Mouse (Mus musculus) lung, embryonic 15.5 days (tissue): ENCODE results near the gene Cfap46. TPM values are rescaled to one million over a fixed set of nuclear protein-coding genes. Genes with fewer than 3 reads are reported as not detected.

Source experiments
- ATAC-seq: fragments of 200-750 bp; cut with Nextera tagmentation; 2 replicates; pipeline ENCODE4 v1.8.0; 2017; ENCODE audit warnings: moderate number of reproducible peaks, borderline replicate concordance; ENCODE audit not compliant: low FRiP score, low TSS enrichment; ENCODE audit errors: extremely low read depth
- H3K27ac ChIP-seq: fragments of 300-500 bp; sonication (generic); 2 replicates; pipeline ENCODE4 v1.5.1; 2015; ENCODE audit warnings: moderate library complexity, mild to moderate bottlenecking, inconsistent platforms
- H3K27me3 ChIP-seq: fragments of 300-500 bp; sonication (generic); 2 replicates; pipeline ENCODE4 v1.6.1; 2015; ENCODE audit warnings: inconsistent platforms
- H3K36me3 ChIP-seq: fragments of 300-500 bp; sonication (generic); 2 replicates; pipeline ENCODE4 v1.6.1; 2015; ENCODE audit warnings: inconsistent platforms
- H3K4me1 ChIP-seq: fragments of 300-500 bp; sonication (generic); 2 replicates; pipeline ENCODE4 v1.6.1; 2015; ENCODE audit warnings: inconsistent platforms
- H3K4me2 ChIP-seq: fragments of 300-500 bp; sonication (generic); 2 replicates; pipeline ENCODE4 v1.6.1; 2015; ENCODE audit warnings: inconsistent platforms, mild to moderate bottlenecking, moderate library complexity
- H3K4me3 ChIP-seq: fragments of 300-500 bp; sonication (generic); 2 replicates; pipeline ENCODE4 v1.5.1; 2015; ENCODE audit warnings: mild to moderate bottlenecking, inconsistent platforms
- H3K9ac ChIP-seq: fragments of 300-500 bp; sonication (generic); 2 replicates; pipeline ENCODE4 v1.6.1; 2015; ENCODE audit warnings: inconsistent platforms
- H3K9me3 ChIP-seq: fragments of 300-500 bp; sonication (generic); 2 replicates; pipeline ENCODE4 v1.6.1; 2016; ENCODE audit warnings: inconsistent platforms
- WGBS: fragments of 180-500 bp; shearing (Covaris S2); methylation state at CpG from one replicate; pipeline ENCODE4 v1.1.7; 2015; 5-methylcytosine and 5-hydroxymethylcytosine counted together
- polyA plus RNA-seq: library from polyadenylated mRNA; unstranded; fragments of >200 nt; fragmentation: Nextera tagmentation; extraction: Ambion mirVana; gene quantifications from 2 replicates; pipeline ENCODE4 v1.2.1, GENCODE M21; 2015

Cfap46 gene
- polyA plus RNA-seq, 1 experiment from 2014 or later, result 1.3 TPM

DNA sequence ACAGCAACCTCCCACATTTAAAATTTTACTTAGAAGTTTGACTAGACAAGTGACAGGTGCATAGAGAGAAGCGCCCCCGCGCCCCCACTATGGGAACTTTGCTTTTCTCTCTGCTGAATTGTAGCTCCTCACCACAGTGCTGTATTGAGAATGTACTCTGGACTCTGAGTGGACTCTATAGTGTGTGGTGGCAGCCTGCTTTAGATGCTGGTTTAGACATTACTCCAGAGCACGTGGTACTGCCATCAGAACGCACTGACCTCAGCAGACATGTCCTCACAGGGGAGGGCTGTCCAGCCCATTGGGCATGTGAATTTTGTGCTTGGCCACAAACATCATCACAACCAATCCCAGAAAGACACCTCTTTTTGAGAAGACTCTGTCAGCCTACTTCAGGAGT lies 112.8 kb downstream of the Cfap46 start:
- ATAC-seq, result no peak
- 92% methylated on average over 5 of the region's 5 CpGs for WGBS
- Histone ChIP-seq H3K27ac (no peak overlapping the region), H3K4me1 (no peaks in the 10 kb centered on the region), H3K9me3 (no peaks in the 10 kb centered on the region), H3K9ac (no peak overlapping the region), H3K27me3 (no peaks in the 10 kb centered on the region), H3K36me3 (peaks cover 12% of the 10 kb centered on the region; the same call in 1 of the 2 replicates), H3K4me2 (no peak overlapping the region), H3K4me3 (no peak overlapping the region)

- Histone ChIP-seq H3K4me1 (no peaks in the 10 kb centered on the region), H3K36me3 (peaks cover 2% of the 10 kb centered on the region; the same call in 1 of the 2 replicates)
- no peak for ATAC-seq
Observed at GRCm38 (mm10) chr7:139566533-139566932, 117.1 kb downstream of the Cfap46 start.

DNA sequence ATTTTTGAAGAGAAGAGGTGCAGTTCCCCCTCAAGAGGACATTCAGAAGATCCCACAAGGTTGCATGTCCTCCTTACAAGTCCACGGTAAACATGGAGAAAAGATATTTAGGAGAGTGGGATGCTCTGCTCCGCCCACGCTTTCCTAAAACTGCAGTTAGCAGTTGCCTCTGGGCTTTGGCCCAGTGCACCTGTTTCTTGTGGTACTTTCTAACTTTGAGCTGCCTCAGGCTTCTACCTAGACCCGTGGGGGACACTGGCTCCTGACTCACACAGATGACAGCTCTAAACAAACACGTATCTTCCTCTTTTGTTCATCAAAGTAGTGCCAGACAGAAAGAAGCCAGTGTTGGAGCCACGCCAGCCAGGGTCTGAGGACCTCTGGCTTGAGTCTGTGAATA lies 117.6 kb downstream of the Cfap46 start:
- ATAC-seq, result no peak
- no peak overlapping the region for H3K27ac ChIP-seq
- H3K4me3 ChIP-seq, result no peak overlapping the region
- no peak overlapping the region for H3K4me2 ChIP-seq
- WGBS, result 65% methylated on average over 6 of the region's 6 CpGs
- H3K27me3 ChIP-seq, result no peaks in the 10 kb centered on the region
- H3K4me1 ChIP-seq, result no peaks in the 10 kb centered on the region
- H3K36me3 ChIP-seq, result peaks cover 2% of the 10 kb centered on the region; the same call in 1 of the 2 replicates
- no peaks in the 10 kb centered on the region for H3K9me3 ChIP-seq
- no peak overlapping the region for H3K9ac ChIP-seq

More at GRCm38 (mm10) chr7:139566533-139566932, 117.1 kb downstream of the Cfap46 start:
- Histone ChIP-seq H3K9ac (no peak overlapping the region), H3K4me3 (no peak overlapping the region), H3K9me3 (no peaks in the 10 kb centered on the region), H3K4me2 (no peak overlapping the region), H3K27me3 (no peaks in the 10 kb centered on the region), H3K27ac (no peak overlapping the region)
- WGBS, result 52% methylated on average over 8 of the region's 8 CpGs

- peaks cover 9% of the 10 kb centered on the region; the same call in 1 of the 2 replicates for H3K36me3 ChIP-seq
Observed at GRCm38 (mm10) chr7:139564161-139564560, 119.5 kb downstream of the Cfap46 start.

DNA sequence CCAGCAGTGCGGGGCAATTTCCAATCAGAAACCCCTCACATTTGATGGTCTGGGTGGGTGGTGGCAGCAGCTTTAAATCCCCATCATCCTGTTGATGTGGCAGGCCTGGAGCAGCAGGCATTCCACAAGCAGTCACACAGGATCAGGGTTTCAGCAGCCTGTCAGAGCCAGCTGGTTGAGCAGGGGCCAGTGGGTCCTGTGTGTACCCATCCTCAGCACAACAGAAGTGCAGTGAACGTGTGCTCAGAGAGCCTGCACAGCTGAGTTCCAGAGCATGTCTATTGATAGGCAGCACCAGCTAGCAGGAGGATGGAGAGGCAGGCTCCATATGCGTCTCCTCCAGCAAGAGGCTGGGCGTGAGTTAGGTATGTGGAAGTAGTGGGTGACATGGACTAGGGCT lies 120.2 kb downstream of the Cfap46 start:
- no peaks in the 10 kb centered on the region for H3K9me3 ChIP-seq
- no peaks in the 10 kb centered on the region for H3K27me3 ChIP-seq
- no peak overlapping the region for H3K27ac ChIP-seq
- ATAC-seq, result no peak
- H3K4me3 ChIP-seq, result no peak overlapping the region
- peaks cover 13% of the 10 kb centered on the region; the same call in 1 of the 2 replicates for H3K36me3 ChIP-seq
- no peaks in the 10 kb centered on the region for H3K4me1 ChIP-seq
- 63% methylated on average over 4 of the region's 4 CpGs for WGBS
- H3K4me2 ChIP-seq, result no peak overlapping the region
- H3K9ac ChIP-seq, result no peak overlapping the region

More at GRCm38 (mm10) chr7:139564161-139564560, 119.5 kb downstream of the Cfap46 start:
- H3K27ac ChIP-seq, result no peak overlapping the region
- H3K9ac ChIP-seq, result no peak overlapping the region
- WGBS, result 91% methylated on average over 2 of the region's 2 CpGs
- H3K9me3 ChIP-seq, result no peaks in the 10 kb centered on the region
- no peak for ATAC-seq
- no peaks in the 10 kb centered on the region for H3K4me1 ChIP-seq
- no peaks in the 10 kb centered on the region for H3K27me3 ChIP-seq
- no peak overlapping the region for H3K4me2 ChIP-seq
- no peak overlapping the region for H3K4me3 ChIP-seq

DNA sequence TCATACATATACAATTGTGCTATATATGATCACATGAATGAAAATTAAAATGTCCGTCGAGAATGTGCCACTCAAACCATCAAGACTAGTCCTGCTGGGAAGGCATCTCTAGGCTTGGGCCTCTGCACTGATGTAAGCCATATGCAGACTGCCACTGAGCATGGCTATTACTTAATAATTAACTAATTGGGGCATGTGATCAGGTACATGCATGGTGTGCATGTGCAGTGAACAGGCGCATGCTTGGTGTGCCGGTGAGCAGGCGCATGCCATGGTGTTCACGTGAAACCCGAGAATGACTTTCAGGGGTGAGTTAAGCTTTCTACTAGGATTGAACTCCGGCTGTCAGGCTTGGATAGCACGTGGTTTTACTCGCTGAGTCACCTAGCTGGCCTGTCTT lies 124.0 kb downstream of the Cfap46 start:
- H3K9ac ChIP-seq, result no peak overlapping the region
- H3K27ac ChIP-seq, result no peak overlapping the region
- 91% methylated on average over 10 of the region's 10 CpGs for WGBS
- no peaks in the 10 kb centered on the region for H3K27me3 ChIP-seq
- no peak overlapping the region for H3K4me2 ChIP-seq
- peaks cover 13% of the 10 kb centered on the region; the same call in 1 of the 2 replicates for H3K36me3 ChIP-seq
- ATAC-seq, result no peak
- H3K4me1 ChIP-seq, result no peaks in the 10 kb centered on the region
- no peak overlapping the region for H3K4me3 ChIP-seq
- no peaks in the 10 kb centered on the region for H3K9me3 ChIP-seq

DNA sequence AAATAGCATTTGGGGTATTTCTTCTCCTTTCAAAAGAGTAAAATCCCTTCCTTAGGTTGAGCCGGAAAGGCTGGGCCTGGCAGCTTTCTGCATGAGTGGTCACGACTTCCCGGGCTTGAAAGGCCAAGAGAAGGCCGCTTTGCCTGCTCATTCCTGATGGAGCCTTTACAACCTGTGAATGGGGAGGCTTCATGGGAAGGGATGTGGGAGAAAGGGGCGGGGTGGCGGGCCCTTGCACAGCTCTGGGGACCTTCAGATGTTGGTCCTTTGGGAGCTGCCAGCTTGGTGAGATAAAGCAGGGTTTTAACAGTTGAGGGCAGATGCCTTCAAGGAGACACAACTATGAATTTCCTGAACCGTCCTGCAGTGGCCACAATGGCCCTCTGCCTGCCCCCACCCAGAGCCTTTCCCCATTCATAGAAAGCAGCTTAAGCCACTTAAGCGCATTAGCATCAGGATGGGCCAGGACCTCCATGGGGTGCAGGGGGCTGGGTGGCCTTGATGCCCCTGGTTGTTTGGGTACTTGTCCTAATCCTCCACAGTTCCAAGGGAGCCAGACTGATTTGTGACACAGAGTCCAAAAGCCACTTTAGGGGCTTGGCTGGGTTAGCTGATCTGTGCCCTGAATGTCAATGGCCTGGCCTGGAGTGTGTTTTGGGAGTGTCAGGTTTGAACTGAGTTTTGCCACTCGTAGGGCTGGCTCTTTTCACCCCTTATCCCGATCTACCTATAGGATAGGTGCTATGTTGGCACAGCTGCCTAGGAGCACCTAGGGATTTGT lies 126.7 kb downstream of the Cfap46 start:
- WGBS, result 68% methylated on average over 10 of the region's 10 CpGs
- H3K27me3 ChIP-seq, result no peaks in the 10 kb centered on the region

DNA sequence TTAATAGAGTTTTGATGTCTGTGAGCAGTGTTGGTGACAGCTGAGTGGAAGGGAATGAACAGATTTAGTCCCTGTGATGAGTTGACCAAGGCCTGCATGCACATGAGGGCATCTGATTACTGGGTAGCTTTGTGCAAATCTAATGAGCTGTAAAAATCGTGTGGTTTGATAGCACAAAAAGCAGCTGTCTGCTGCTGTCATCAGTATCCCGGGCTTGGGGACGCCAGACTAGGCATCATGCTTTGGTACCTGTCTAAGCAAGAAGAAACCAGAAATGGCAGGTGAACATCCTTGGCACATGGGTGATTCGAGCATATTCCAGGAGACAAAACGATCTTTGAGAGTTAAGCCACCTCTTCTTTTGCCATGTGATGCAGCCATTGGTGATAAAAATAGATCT lies 127.3 kb downstream of the Cfap46 start:
- no peaks in the 10 kb centered on the region for H3K4me1 ChIP-seq
- H3K4me3 ChIP-seq, result no peak overlapping the region
- H3K4me2 ChIP-seq, result no peak overlapping the region
- no peaks in the 10 kb centered on the region for H3K27me3 ChIP-seq
- no peak overlapping the region for H3K9ac ChIP-seq
- H3K27ac ChIP-seq, result no peak overlapping the region
- H3K9me3 ChIP-seq, result no peaks in the 10 kb centered on the region
- peaks cover 11% of the 10 kb centered on the region; the same call in 1 of the 2 replicates for H3K36me3 ChIP-seq
- 73% methylated on average over 5 of the region's 5 CpGs for WGBS
- no peak for ATAC-seq

More for the DNA sequence above, 126.7 kb downstream of the Cfap46 start:
- Histone ChIP-seq H3K9ac (no peak overlapping the region), H3K4me2 (no peak overlapping the region), H3K27ac (no peak overlapping the region), H3K4me3 (no peak overlapping the region), H3K36me3 (peaks cover 11% of the 10 kb centered on the region; the same call in 1 of the 2 replicates), H3K9me3 (no peaks in the 10 kb centered on the region), H3K4me1 (no peaks in the 10 kb centered on the region)
- ATAC-seq, result no peak

DNA sequence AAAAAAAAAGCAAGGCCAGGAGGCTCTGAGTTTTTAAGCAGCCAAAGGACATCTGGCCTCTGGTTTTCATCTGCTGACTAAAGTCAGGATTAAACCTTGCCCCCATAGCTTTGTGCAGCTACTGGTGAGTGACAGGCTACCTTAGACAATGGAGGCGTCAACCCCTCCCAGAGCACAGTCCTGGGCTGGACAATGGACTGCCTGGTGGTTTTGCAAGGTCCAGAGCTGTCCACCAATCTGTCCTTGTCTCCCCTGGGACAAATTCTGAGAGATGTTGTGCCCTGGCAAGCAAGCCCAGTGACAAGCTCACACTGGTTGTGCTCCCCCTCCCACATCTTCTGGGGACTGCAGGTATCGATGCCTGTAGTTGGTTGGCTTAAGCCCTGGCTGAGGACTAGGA lies 132.1 kb downstream of the Cfap46 start:
- 82% methylated on average over 2 of the region's 2 CpGs for WGBS
- Histone ChIP-seq H3K4me1 (no peaks in the 10 kb centered on the region), H3K4me3 (no peak overlapping the region), H3K27me3 (no peaks in the 10 kb centered on the region), H3K27ac (no peak overlapping the region), H3K9me3 (no peaks in the 10 kb centered on the region), H3K36me3 (no peaks in the 10 kb centered on the region), H3K4me2 (no peak overlapping the region), H3K9ac (no peak overlapping the region)
- no peak for ATAC-seq

Other genes with a start within 250 kb of the Cfap46 start
- gene Nkx6-2, start 101.0 kb downstream of the Cfap46 start, polyA plus RNA-seq, result 0.15 and 0.20 TPM in 2 replicates
- gene Adgra1, start 150.4 kb upstream of the Cfap46 start, polyA plus RNA-seq, result not detected in 2 replicates
- 0.64 and 0.69 TPM in 2 replicates for gene Kndc1, start 210.9 kb upstream of the Cfap46 start, polyA plus RNA-seq